In genomic region chr2:181588229-181588780, GRCm38 (mm10) we compare ENCODE assay signal across 28 mouse cellular contexts. TPM values are rescaled to one million over a fixed set of nuclear protein-coding genes. Genes with fewer than 3 reads are reported as not detected.
DNase-seq lines count a peak whose midpoint lies in the region; ATAC-seq lines count a peak whose summit lies in the region.
"Had no signal": no experiment of that assay in that cellular context is flagged by ENCODE, and none has a peak within 500 bp of the region (broad histone marks: within the 10 kb centered on the region; RNA-seq: fewer than 3 reads in every experiment).

No protein-coding gene starts in this region.

- no peak overlapping the region for H3K4me2 ChIP-seq in forebrain, embryonic 11.5 days (ENCODE audit: low read depth, low read length, severe bottlenecking)
- H3K4me2 ChIP-seq in forebrain, embryonic 14.5 days (ENCODE audit: low read length) = no peak overlapping the region
- H3K4me2 ChIP-seq: forebrain, embryonic 15.5 days; heart, embryonic 13.5 days; hindbrain, embryonic 12.5 days; limb, embryonic 13.5 days; liver, embryonic 11.5 days; midbrain, embryonic 12.5 days; neural tube, embryonic 12.5 days had no signal

- peak; percentile 16 for DNase-seq in adrenal gland, postnatal 14 days
- no peak for DNase-seq in adrenal gland, postnatal 4 days (ENCODE audit: low spot score in 2 of 2)
- peak; percentile 50 for DNase-seq in forebrain, embryonic 11.5 days (ENCODE audit: low spot score)
- no peak for DNase-seq in forebrain, embryonic 14.5 days (ENCODE audit: low spot score)
- peak; percentile 11 for DNase-seq in layer of hippocampus, adult 11-12 months (ENCODE audit: low spot score)
- DNase-seq in layer of hippocampus, adult 9-10 months (ENCODE audit: low spot score) = no peak
- DNase-seq in urinary bladder, adult 2 months (ENCODE audit: low spot score) = peak; percentile 17
- DNase-seq in urinary bladder, postnatal 14 days (ENCODE audit: low spot score) = no peak
- DNase-seq: adrenal gland, postnatal 10 days; cerebellum, adult 8-10 months; gastrocnemius, postnatal 25 days; heart, adult 18-20 months; kidney, adult 9 months; kidney, postnatal 10 days; lung, adult 18-20 months had no signal

- WGBS in forebrain, embryonic 11.5 days = 93% methylated on average over 11 of the region's 11 CpGs
- 89% methylated on average over 11 of the region's 11 CpGs for WGBS in forebrain, embryonic 14.5 days

- H3K27ac ChIP-seq in forebrain, embryonic 11.5 days (ENCODE audit: low read depth, low read length) = no peak overlapping the region
- no peak overlapping the region for H3K27ac ChIP-seq in forebrain, embryonic 14.5 days (ENCODE audit: low read depth, low read length)
- H3K27ac ChIP-seq: forebrain, embryonic 15.5 days; heart, embryonic 13.5 days; hindbrain, embryonic 12.5 days; hindbrain, postnatal 0 days; limb, embryonic 13.5 days; midbrain, embryonic 12.5 days; neural tube, embryonic 12.5 days had no signal

- H3K4me1 ChIP-seq in forebrain, embryonic 11.5 days (replicated peaks; ENCODE audit: control insufficient read depth, insufficient read depth, low read length) = peaks cover 5% of the 10 kb centered on the region; the same call in 1 of the 2 replicates
- peaks cover 12% of the 10 kb centered on the region for H3K4me1 ChIP-seq in forebrain, embryonic 14.5 days (ENCODE audit: control insufficient read depth, insufficient read depth, low read length)

- no peaks in the 10 kb centered on the region for H3K9me3 ChIP-seq in forebrain, embryonic 11.5 days (ENCODE audit: control insufficient read depth, low read length)
- H3K9me3 ChIP-seq in forebrain, embryonic 14.5 days (replicated peaks; ENCODE audit: control insufficient read depth, low read length) = no peaks in the 10 kb centered on the region
- H3K9me3 ChIP-seq: forebrain, embryonic 15.5 days; G1E; heart, embryonic 13.5 days; hindbrain, embryonic 12.5 days; limb, embryonic 13.5 days; megakaryocyte, embryonic 14.5 days; midbrain, embryonic 12.5 days; neural tube, embryonic 12.5 days had no signal

- no peak overlapping the region for H3K9ac ChIP-seq in forebrain, embryonic 11.5 days (ENCODE audit: low read length)
- H3K9ac ChIP-seq in forebrain, embryonic 14.5 days (ENCODE audit: low read length) = no peak overlapping the region
- H3K9ac ChIP-seq: forebrain, embryonic 15.5 days; heart, embryonic 13.5 days; hindbrain, embryonic 12.5 days; limb, embryonic 13.5 days; midbrain, embryonic 12.5 days; neural tube, embryonic 12.5 days had no signal

- ATAC-seq in forebrain, embryonic 11.5 days (replicated peaks; ENCODE audit: low FRiP score) = no peak
- ATAC-seq in forebrain, embryonic 14.5 days = no peak
- ATAC-seq: forebrain, embryonic 15.5 days; hindbrain, postnatal 0 days; intestine, postnatal 0 days; lung, postnatal 0 days had no signal

- H3K27me3 ChIP-seq in forebrain, embryonic 11.5 days (ENCODE audit: control insufficient read depth, insufficient read depth, low read length) = no peaks in the 10 kb centered on the region
- no peaks in the 10 kb centered on the region for H3K27me3 ChIP-seq in forebrain, embryonic 14.5 days (replicated peaks; ENCODE audit: control insufficient read depth, insufficient read depth, low read length)
- H3K27me3 ChIP-seq: forebrain, embryonic 15.5 days; heart, embryonic 13.5 days; hindbrain, embryonic 12.5 days; limb, embryonic 13.5 days; megakaryocyte, embryonic 14.5 days; midbrain, embryonic 12.5 days; neural tube, embryonic 12.5 days had no signal

- no peak overlapping the region for H3K4me3 ChIP-seq in forebrain, embryonic 11.5 days (ENCODE audit: low read depth, low read length)
- no peak overlapping the region for H3K4me3 ChIP-seq in forebrain, embryonic 14.5 days (ENCODE audit: low read depth, low read length)
- H3K4me3 ChIP-seq: forebrain, embryonic 15.5 days; heart, embryonic 13.5 days; hindbrain, embryonic 12.5 days; limb, embryonic 13.5 days; megakaryocyte, embryonic 14.5 days; midbrain, embryonic 12.5 days; myocyte; neural tube, embryonic 12.5 days had no signal

- peaks cover 14% of the 10 kb centered on the region; the same call in 1 of the 2 replicates for H3K36me3 ChIP-seq in forebrain, embryonic 11.5 days (ENCODE audit: control insufficient read depth, insufficient read depth, low read length)
- peaks cover 70% of the 10 kb centered on the region for H3K36me3 ChIP-seq in forebrain, embryonic 14.5 days (ENCODE audit: control insufficient read depth, insufficient read depth, low read length)

RNA-seq across cellular contexts. Expression of gene Prpf6, which starts 3.4 kb away (rescaled TPM):
- 59.4 and 60.0 TPM in 2 replicates for total RNA-seq in adrenal gland, postnatal 14 days (2021)
- total RNA-seq in adrenal gland, postnatal 4 days (2021) = 10 to 100 TPM; 72.3 to 73.4 TPM
- polyA plus RNA-seq in forebrain, embryonic 11.5 days (2014; fragmentation: Nextera tagmentation; extraction: Ambion mirVana) = 76.5 and 82.4 TPM in 2 replicates
- 57.2 and 62.3 TPM in 2 replicates for polyA plus RNA-seq in forebrain, embryonic 14.5 days (2014; fragmentation: Nextera tagmentation; extraction: Ambion mirVana)
- 30.7 and 40.9 TPM in 2 replicates for polyA plus RNA-seq in urinary bladder, adult 2 months (2012; rRNA removed)

RNA-seq across cellular contexts. Expression of gene Uckl1, which starts 3.6 kb away (rescaled TPM):
- total RNA-seq in adrenal gland, postnatal 14 days (2021) = 68.8 and 77.5 TPM in 2 replicates
- total RNA-seq in adrenal gland, postnatal 4 days (2021) = 100 to 1,000 TPM; 106 to 113 TPM
- 51.0 and 51.5 TPM in 2 replicates for polyA plus RNA-seq in forebrain, embryonic 11.5 days (2014; fragmentation: Nextera tagmentation; extraction: Ambion mirVana)
- polyA plus RNA-seq in forebrain, embryonic 14.5 days (2014; fragmentation: Nextera tagmentation; extraction: Ambion mirVana) = 60.0 and 73.5 TPM in 2 replicates
- polyA plus RNA-seq in urinary bladder, adult 2 months (2012; rRNA removed) = 139 and 214 TPM in 2 replicates

RNA-seq across cellular contexts. Expression of gene Zfp512b, which starts 4.3 kb away (rescaled TPM):
- total RNA-seq in adrenal gland, postnatal 14 days (2021) = 57.3 and 67.7 TPM in 2 replicates
- total RNA-seq in adrenal gland, postnatal 4 days (2021) = 100 to 1,000 TPM; 141 to 143 TPM
- 53.7 and 60.7 TPM in 2 replicates for polyA plus RNA-seq in forebrain, embryonic 11.5 days (2014; fragmentation: Nextera tagmentation; extraction: Ambion mirVana)
- 30.5 and 38.6 TPM in 2 replicates for polyA plus RNA-seq in forebrain, embryonic 14.5 days (2014; fragmentation: Nextera tagmentation; extraction: Ambion mirVana)
- polyA plus RNA-seq in urinary bladder, adult 2 months (2012; rRNA removed) = 43.9 and 52.6 TPM in 2 replicates

RNA-seq across cellular contexts. Expression of gene Samd10, which starts 10.7 kb away (rescaled TPM):
- total RNA-seq in adrenal gland, postnatal 14 days (2021) = 8.5 and 11.8 TPM in 2 replicates
- 10 to 100 TPM; 23.8 to 25.5 TPM for total RNA-seq in adrenal gland, postnatal 4 days (2021)
- 52.0 and 58.5 TPM in 2 replicates for polyA plus RNA-seq in forebrain, embryonic 11.5 days (2014; fragmentation: Nextera tagmentation; extraction: Ambion mirVana)
- polyA plus RNA-seq in forebrain, embryonic 14.5 days (2014; fragmentation: Nextera tagmentation; extraction: Ambion mirVana) = 140 and 145 TPM in 2 replicates
- 14.7 and 20.2 TPM in 2 replicates for polyA plus RNA-seq in urinary bladder, adult 2 months (2012; rRNA removed)

Comparison
In these comparisons a context has a peak if more than half of its experiments do, and no peak if none do; other contexts are left out.
1. DNase-seq: peak in adrenal gland, postnatal 14 days (single experiment), forebrain, embryonic 11.5 days (single experiment), layer of hippocampus, adult 11-12 months (single experiment) and urinary bladder, adult 2 months (single experiment); none in adrenal gland, postnatal 4 days (0 of 2), forebrain, embryonic 14.5 days (single experiment), layer of hippocampus, adult 9-10 months (single experiment) and urinary bladder, postnatal 14 days (single experiment).